Mouse (Mus musculus) liver, postnatal 0 days (tissue): Measurements from ENCODE around the gene Khdrbs1. TPM values are rescaled to one million over a fixed set of nuclear protein-coding genes. Genes with fewer than 3 reads are reported as not detected.

ENCODE experiments used
- ATAC-seq: fragments of 200-750 bp; cut with Nextera tagmentation; 2 replicates; pipeline ENCODE4 v1.8.0; 2017; ENCODE audit warnings: mild to moderate bottlenecking, moderate library complexity
- DNase-seq: peaks from one replicate; pipeline ENCODE4 v3.0.0-alpha.2; 2016
- H3K27ac ChIP-seq: fragments of 300-500 bp; sonication (generic); 2 replicates; pipeline ENCODE4 v1.5.1; 2014; ENCODE audit warnings: antibody characterized with exemption, moderate library complexity, mild to moderate bottlenecking, low read depth
- H3K27me3 ChIP-seq: fragments of 300-500 bp; sonication (generic); 2 replicates; pipeline ENCODE4 v1.6.1; 2014; ENCODE audit warnings: low read length, control low read depth, mixed read lengths; ENCODE audit not compliant: insufficient read depth
- H3K36me3 ChIP-seq: fragments of 300-500 bp; sonication (generic); replicated peaks from 2 replicates; pipeline ENCODE4 v1.6.1; 2014; ENCODE audit warnings: mild to moderate bottlenecking, control low read depth, low read length, moderate library complexity, mixed read lengths; ENCODE audit not compliant: insufficient read depth
- H3K4me1 ChIP-seq: fragments of 300-500 bp; sonication (generic); 2 replicates; pipeline ENCODE4 v1.6.1; 2014; ENCODE audit warnings: antibody characterized with exemption, mild to moderate bottlenecking, control low read depth; ENCODE audit not compliant: insufficient read depth
- H3K4me2 ChIP-seq: fragments of 300-500 bp; sonication (generic); 2 replicates; pipeline ENCODE4 v1.6.1; 2014; ENCODE audit warnings: low read depth, mild to moderate bottlenecking, low read length, moderate library complexity, mixed read lengths
- H3K4me3 ChIP-seq: fragments of 300-500 bp; sonication (generic); 2 replicates; pipeline ENCODE4 v1.5.1; 2014; ENCODE audit warnings: low read depth, low read length
- H3K9ac ChIP-seq: fragments of 300-500 bp; sonication (generic); replicated peaks from 2 replicates; pipeline ENCODE4 v1.6.1; 2014; ENCODE audit warnings: mild to moderate bottlenecking, moderate library complexity
- H3K9me3 ChIP-seq: fragments of 300-500 bp; sonication (generic); 2 replicates; pipeline ENCODE4 v1.6.1; 2016; ENCODE audit warnings: mild to moderate bottlenecking, control low read depth, low read length, mixed read lengths
- CTCF ChIP-seq: sonication (generic); IDR thresholded peaks from 2 replicates; pipeline ENCODE4 v1.5.1; 2016; ENCODE audit warnings: antibody characterized with exemption, low read depth
- EP300 ChIP-seq: IDR thresholded peaks from 2 replicates; pipeline ENCODE4 v1.6.1; 2016; ENCODE audit warnings: antibody characterized with exemption, low read depth, mild to moderate bottlenecking
- WGBS: fragments of 180-500 bp; shearing (Covaris S2); extraction: QIAGEN DNeasy Blood & Tissue Kit; methylation state at CpG from one replicate; pipeline ENCODE4 v1.1.7; 2014; ENCODE audit not compliant: insufficient replicate concordance; 5-methylcytosine and 5-hydroxymethylcytosine counted together
- polyA plus RNA-seq: library from polyadenylated mRNA; unstranded; fragments of >200 nt; fragmentation: Nextera tagmentation; extraction: Ambion mirVana; gene quantifications from 2 replicates; pipeline ENCODE4 v1.2.1, GENCODE M21; 2015

The Khdrbs1 gene
- polyA plus RNA-seq = 18.7 and 19.6 TPM in 2 replicates

DNA sequence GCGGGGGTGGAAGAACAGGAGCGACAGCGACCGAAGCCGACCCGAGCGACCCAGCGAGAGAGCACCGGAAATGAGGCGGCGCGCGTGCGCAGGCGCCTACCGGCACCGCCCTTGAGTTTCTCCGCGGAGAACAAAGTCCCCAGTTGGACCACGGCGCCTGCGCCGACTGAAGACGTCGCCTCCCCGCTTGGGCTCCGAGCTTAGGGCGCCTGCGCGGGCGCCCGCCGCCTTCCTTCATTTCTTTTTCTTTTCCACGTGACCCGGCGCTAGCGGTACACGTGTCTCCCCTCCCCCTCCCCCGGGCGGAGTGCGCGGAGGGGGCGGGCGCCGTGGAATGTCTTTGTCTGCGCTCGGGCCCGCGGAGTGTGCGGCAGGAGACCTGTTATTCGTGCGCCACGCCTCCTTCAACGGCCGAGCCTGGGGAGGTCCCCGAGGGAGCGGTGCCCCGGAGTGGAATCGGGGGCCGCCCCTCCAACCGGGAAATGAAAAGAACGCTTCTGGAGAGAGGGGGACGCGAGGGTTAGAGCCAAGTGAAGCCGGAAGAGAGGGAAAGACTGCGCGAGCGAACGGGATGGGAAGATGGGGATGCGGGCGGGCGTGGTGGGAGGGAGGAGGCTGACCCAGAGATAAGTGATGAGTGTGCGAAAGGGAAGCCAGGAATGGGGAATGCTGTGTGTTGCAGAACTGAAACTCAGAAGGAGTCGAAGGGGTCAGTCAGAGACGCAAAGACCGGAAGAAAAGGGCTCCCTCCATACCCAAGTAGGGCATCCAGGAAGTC, at the start of gene Khdrbs1:
Gene Khdrbs1 (minus strand): TSS at position 72 of the 778 bp plus-strand sequence.
- H3K27me3 ChIP-seq = no peaks in the 10 kb centered on the region
- DNase-seq (peak; percentile 96), ATAC-seq (peak; percentile 94)
- H3K9me3 ChIP-seq = no peaks in the 10 kb centered on the region
- peak within 1 kb of the TSS; percentile 99 for H3K9ac ChIP-seq
- H3K36me3 ChIP-seq = no peaks in the 10 kb centered on the region
- TF ChIP-seq EP300 = peak; percentile 63; the same call in 1 of the 2 replicates
- TF ChIP-seq CTCF = no peak
- peak within 1 kb of the TSS; percentile 99 for H3K4me3 ChIP-seq
- peak within 1 kb of the TSS; percentile 94 for H3K4me2 ChIP-seq
- peaks cover 15% of the 10 kb centered on the region for H3K4me1 ChIP-seq
- peak within 1 kb of the TSS; percentile 97 for H3K27ac ChIP-seq
- 1% methylated on average over 61 of the region's 76 CpGs for WGBS

DNA sequence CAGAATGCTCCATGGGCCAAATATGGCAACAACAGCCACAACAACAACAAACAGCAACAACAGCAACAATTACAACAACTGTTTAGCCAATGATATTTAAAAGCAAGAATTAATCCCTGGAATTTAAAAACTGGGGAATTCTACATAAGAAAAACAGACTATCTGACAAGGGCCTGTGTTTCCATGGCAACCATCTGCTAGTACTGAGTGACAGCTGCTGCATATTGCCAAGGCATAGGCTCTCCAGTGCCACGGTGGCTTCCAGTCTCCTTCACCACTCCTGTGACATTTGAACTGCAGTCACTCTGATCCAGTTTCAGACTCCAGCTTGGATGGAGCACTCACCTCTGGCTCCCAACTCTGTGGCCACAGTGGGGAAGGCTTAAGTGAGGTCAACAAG, 49.3 kb upstream of the Khdrbs1 start:
- H3K9me3 ChIP-seq = no peaks in the 10 kb centered on the region
- no peak overlapping the region for H3K4me3 ChIP-seq
- WGBS = 36% methylated on average over 1 of the region's 1 CpGs
- DNase-seq = no peak
- TF ChIP-seq EP300 (no peak), CTCF (no peak)
- H3K4me1 ChIP-seq = peaks cover 34% of the 10 kb centered on the region
- no peaks in the 10 kb centered on the region for H3K36me3 ChIP-seq
- no peaks in the 10 kb centered on the region for H3K27me3 ChIP-seq
- no peak overlapping the region for H3K27ac ChIP-seq
- H3K9ac ChIP-seq = no peak overlapping the region
- H3K4me2 ChIP-seq = no peak overlapping the region
- ATAC-seq = no peak

DNA sequence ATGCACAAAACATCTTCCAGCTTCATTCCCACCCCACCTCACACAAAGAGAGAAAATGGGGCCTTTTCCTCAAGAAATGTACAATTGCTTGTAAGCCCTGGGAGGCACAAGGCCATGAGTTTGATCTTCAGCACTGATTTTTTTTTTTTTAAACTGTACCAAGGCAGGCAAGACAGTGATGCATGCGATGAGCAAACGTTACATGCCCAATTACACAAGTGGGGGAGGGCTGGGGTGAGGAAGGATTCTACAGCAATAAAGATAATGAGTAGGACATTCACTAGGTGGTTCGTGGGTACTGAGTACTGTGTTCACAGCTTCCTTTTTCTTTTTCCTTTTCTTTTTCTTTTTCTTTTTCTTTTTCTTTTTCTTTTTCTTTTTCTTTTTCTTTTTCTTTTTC, 48.4 kb upstream of the Khdrbs1 start:
- TF ChIP-seq CTCF = no peak
- Histone ChIP-seq H3K4me1 (peaks cover 27% of the 10 kb centered on the region), H3K36me3 (no peaks in the 10 kb centered on the region), H3K9me3 (no peaks in the 10 kb centered on the region), H3K9ac (no peak overlapping the region), H3K27me3 (no peaks in the 10 kb centered on the region), H3K4me2 (no peak overlapping the region), H3K27ac (no peak overlapping the region), H3K4me3 (no peak overlapping the region)
- WGBS = 46% methylated on average over 3 of the region's 3 CpGs
- no peak for ATAC-seq
- DNase-seq = no peak

DNA sequence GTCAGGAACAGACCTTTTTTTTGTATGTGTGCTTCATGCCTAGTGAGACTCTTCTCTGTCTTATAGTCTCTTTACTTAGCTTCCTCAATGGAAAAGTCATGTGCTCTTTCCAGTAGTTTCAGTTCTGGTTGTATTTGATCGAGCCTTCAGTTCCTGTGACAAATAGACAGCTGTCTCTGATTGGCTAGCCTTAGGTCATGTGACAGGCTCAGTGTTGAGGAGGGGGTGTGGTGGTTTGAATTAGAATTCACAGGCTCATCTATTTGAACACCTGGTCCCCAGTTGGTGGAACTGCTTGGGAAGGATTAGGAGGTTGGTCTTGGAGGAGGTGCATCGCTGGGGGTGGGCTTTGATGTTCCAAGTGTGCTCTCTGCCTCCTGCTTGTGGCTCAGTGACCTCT, 47.5 kb upstream of the Khdrbs1 start:
- Histone ChIP-seq H3K27ac (no peak overlapping the region), H3K9me3 (no peaks in the 10 kb centered on the region), H3K27me3 (no peaks in the 10 kb centered on the region), H3K4me3 (no peak overlapping the region), H3K4me1 (peaks cover 19% of the 10 kb centered on the region), H3K36me3 (no peaks in the 10 kb centered on the region), H3K4me2 (no peak overlapping the region), H3K9ac (no peak overlapping the region)
- 68% methylated on average over 2 of the region's 2 CpGs for WGBS
- DNase-seq (no peak), ATAC-seq (0 out of 2 replicates have a peak, but pooled peaks have one; percentile 5)
- TF ChIP-seq CTCF = no peak
- TF ChIP-seq EP300 = no peak

DNA sequence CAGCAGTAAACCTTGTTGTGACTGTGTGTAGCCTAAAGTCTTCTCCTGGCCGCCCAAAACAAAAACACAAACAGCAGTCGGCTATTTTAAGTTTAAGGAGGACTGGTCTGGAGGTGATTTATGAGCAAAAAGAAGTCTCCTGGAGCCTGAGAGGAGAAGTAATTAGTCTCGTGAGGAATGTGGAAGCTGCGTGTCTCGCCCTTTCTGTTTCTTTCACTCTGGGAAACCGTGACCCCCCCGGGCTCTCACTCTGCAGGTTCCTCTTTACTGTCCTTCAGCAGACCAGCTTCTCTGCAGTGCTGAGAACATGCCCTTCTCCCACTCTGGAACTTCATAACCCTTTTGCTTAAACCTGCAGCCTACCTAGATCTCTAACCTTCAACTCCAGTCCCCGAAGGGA, 46.6 kb upstream of the Khdrbs1 start:
- DNase-seq = peak; percentile 48
- Histone ChIP-seq H3K36me3 (no peaks in the 10 kb centered on the region), H3K9ac (no peak overlapping the region), H3K4me3 (no peak overlapping the region), H3K27me3 (no peaks in the 10 kb centered on the region), H3K27ac (peak overlapping the region; percentile 66; the same call in 1 of the 2 replicates), H3K9me3 (no peaks in the 10 kb centered on the region), H3K4me2 (peak overlapping the region; percentile 18; the same call in 1 of the 2 replicates), H3K4me1 (peaks cover 11% of the 10 kb centered on the region)
- TF ChIP-seq EP300 (no peak), CTCF (no peak)
- no peak for ATAC-seq
- 45% methylated on average over 8 of the region's 8 CpGs for WGBS

DNA sequence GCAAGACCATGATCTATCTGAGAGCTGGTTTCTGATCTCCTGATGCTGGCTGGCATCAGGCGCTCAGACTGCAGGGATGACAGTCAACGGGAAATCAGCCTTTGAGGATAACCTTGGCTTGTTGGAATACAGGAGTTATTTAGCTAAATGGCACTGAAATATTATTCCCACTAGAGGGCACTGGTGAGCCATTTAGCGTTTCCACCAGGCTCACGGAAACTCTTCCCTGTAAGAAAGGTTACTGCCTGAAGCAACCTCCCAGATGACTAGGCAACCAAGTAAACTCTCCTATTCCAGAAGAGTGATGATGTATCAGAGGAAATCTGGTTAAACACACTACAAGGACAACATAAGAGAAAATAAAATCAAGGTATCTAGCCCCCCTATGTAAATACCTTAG, 43.1 kb upstream of the Khdrbs1 start:
- DNase-seq (peak; percentile 74), ATAC-seq (peak; percentile 43)
- no peaks in the 10 kb centered on the region for H3K36me3 ChIP-seq
- no peak overlapping the region for H3K4me2 ChIP-seq
- H3K4me3 ChIP-seq = no peak overlapping the region
- H3K27ac ChIP-seq = no peak overlapping the region
- 3% methylated on average over 4 of the region's 4 CpGs for WGBS
- H3K4me1 ChIP-seq = peaks cover 5% of the 10 kb centered on the region
- no peak overlapping the region for H3K9ac ChIP-seq
- H3K27me3 ChIP-seq = no peaks in the 10 kb centered on the region
- H3K9me3 ChIP-seq = no peaks in the 10 kb centered on the region
- peak; percentile 95 for TF ChIP-seq CTCF
- TF ChIP-seq EP300 = no peak

DNA sequence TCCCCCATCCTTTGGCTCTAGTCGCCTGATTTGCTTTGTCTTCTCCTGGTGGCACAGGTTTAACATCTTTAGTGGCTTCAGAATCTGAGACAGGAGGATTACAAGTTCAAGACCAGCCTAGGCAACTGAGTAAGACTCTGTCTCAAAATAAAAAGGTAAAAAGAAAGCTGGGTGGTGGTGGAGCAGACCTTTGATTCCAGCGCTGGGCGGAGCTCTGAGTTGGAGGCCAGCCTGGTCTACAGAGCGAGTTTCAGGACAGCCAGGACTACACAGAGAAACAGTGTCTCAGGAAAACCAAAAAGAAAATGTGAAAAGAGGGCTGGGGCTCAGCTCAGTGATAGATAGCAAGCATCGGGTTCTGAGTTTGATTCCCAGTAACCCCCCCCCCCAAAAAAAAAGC, 41.4 kb upstream of the Khdrbs1 start:
- Histone ChIP-seq H3K27me3 (no peaks in the 10 kb centered on the region), H3K9ac (no peak overlapping the region), H3K4me2 (no peak overlapping the region), H3K4me1 (peaks cover 3% of the 10 kb centered on the region; the same call in 1 of the 2 replicates), H3K36me3 (no peaks in the 10 kb centered on the region), H3K4me3 (no peak overlapping the region), H3K27ac (no peak overlapping the region), H3K9me3 (no peaks in the 10 kb centered on the region)
- DNase-seq (no peak), ATAC-seq (no peak)
- 79% methylated on average over 5 of the region's 5 CpGs for WGBS
- TF ChIP-seq EP300 = no peak
- no peak for TF ChIP-seq CTCF
